Mouse (Mus musculus) lung, adult 2 months (tissue): Measurements from ENCODE around the gene Hoxc10. TPM values are rescaled to one million over a fixed set of nuclear protein-coding genes. Genes with fewer than 3 reads are reported as not detected.

ENCODE experiments used
- DNase-seq: peaks from one replicate; pipeline ENCODE4 v3.0.0; 2022
- H3K4me1 ChIP-seq: fragments of 200-500 bp; 2 replicates; pipeline ENCODE4 v1.6.1; 2011; ENCODE audit warnings: low read length; ENCODE audit not compliant: control insufficient read depth, insufficient read depth
- H3K4me3 ChIP-seq: fragments of 200-500 bp; replicated peaks from 2 replicates; pipeline ENCODE3; 2011; ENCODE audit warnings: low read depth, mild to moderate bottlenecking, control low read depth, low read length; ENCODE audit errors: extremely low read depth
- CTCF ChIP-seq: fragments of 200-500 bp; IDR thresholded peaks from 2 replicates; pipeline ENCODE4 v1.5.1; 2011; ENCODE audit warnings: mild to moderate bottlenecking, low read length, control low read depth; ENCODE audit not compliant: insufficient read depth
- POLR2A ChIP-seq: fragments of 200-500 bp; IDR thresholded peaks from 2 replicates; pipeline ENCODE4 v1.6.1; 2011; ENCODE audit warnings: low read depth, mild to moderate bottlenecking, control low read depth, low read length, borderline replicate concordance; ENCODE audit errors: extremely low read depth
- WGBS: fragments of 180-500 bp; shearing (Covaris S2); methylation state at CpG from one replicate; pipeline ENCODE4 v1.1.7; 2018; 5-methylcytosine and 5-hydroxymethylcytosine counted together
- polyA plus RNA-seq: library from polyadenylated mRNA; depleted of rRNA; stranded (reverse); fragments of >200 nt; gene quantifications from 2 replicates; pipeline ENCODE4 v1.2.3, GENCODE M21; 2012; rRNA removed

Gene Hoxc10
- not detected in 2 replicates for polyA plus RNA-seq

- H3K4me1 ChIP-seq, result 0 out of 2 replicates have a peak, but pooled peaks cover 2% of the 10 kb centered on the region
- no peak for DNase-seq
- 4% methylated on average over 27 of the region's 27 CpGs for WGBS
- TF ChIP-seq POLR2A (no peak), CTCF (no peak)
- no peak within 1 kb of the TSS for H3K4me3 ChIP-seq
Measured at GRCm38 (mm10) chr15:102966776-102967311, at the start of gene Hoxc10. TSS of gene Hoxc10 (plus strand) at chr15:102966796.

- DNase-seq, result no peak
- no peak for TF ChIP-seq POLR2A
- no peak for TF ChIP-seq CTCF
- WGBS, result 4% methylated on average over 20 of the region's 20 CpGs
- H3K4me3 ChIP-seq, result no peak overlapping the region
- H3K4me1 ChIP-seq, result no peaks in the 10 kb centered on the region
Measured at GRCm38 (mm10) chr15:102917972-102918572, 48.5 kb upstream of the Hoxc10 start.

- WGBS, result 2% methylated on average over 7 of the region's 7 CpGs
- no peaks in the 10 kb centered on the region for H3K4me1 ChIP-seq
- no peak overlapping the region for H3K4me3 ChIP-seq
- no peak for DNase-seq
- no peak for TF ChIP-seq POLR2A
- no peak for TF ChIP-seq CTCF
Measured at GRCm38 (mm10) chr15:102918611-102919265, 47.9 kb upstream of the Hoxc10 start.

- Histone ChIP-seq H3K4me3 (no peak overlapping the region), H3K4me1 (no peaks in the 10 kb centered on the region)
- WGBS, result 7% methylated on average over 12 of the region's 12 CpGs
- DNase-seq, result no peak
- TF ChIP-seq POLR2A (no peak), CTCF (no peak)
Measured at GRCm38 (mm10) chr15:102919336-102920180, 47.0 kb upstream of the Hoxc10 start.

- no peak for TF ChIP-seq CTCF
- TF ChIP-seq POLR2A, result no peak
- Histone ChIP-seq H3K4me3 (no peak overlapping the region), H3K4me1 (no peaks in the 10 kb centered on the region)
- WGBS, result 4% methylated on average over 20 of the region's 20 CpGs
- DNase-seq, result no peak
Measured at GRCm38 (mm10) chr15:102920619-102921018, 46.0 kb upstream of the Hoxc10 start.

GRCm38 (mm10) chr15:102921053-102922011, 45.3 kb upstream of the Hoxc10 start, which contains the start of gene Hoxc13:
TSS of gene Hoxc13 (plus strand) at chr15:102921103.
- 2% methylated on average over 86 of the region's 88 CpGs for WGBS
- no peak for TF ChIP-seq POLR2A
- no peak for TF ChIP-seq CTCF
- Histone ChIP-seq H3K4me1 (no peaks in the 10 kb centered on the region), H3K4me3 (no peak within 1 kb of the TSS)
- DNase-seq, result no peak

- H3K4me3 ChIP-seq, result no peak overlapping the region
Measured at GRCm38 (mm10) chr15:102922012-102922362, 44.6 kb upstream of the Hoxc10 start.

GRCm38 (mm10) chr15:102922636-102923500, 43.7 kb upstream of the Hoxc10 start:
- no peak overlapping the region for H3K4me3 ChIP-seq
- TF ChIP-seq POLR2A (no peak), CTCF (no peak)
- H3K4me1 ChIP-seq, result no peaks in the 10 kb centered on the region
- DNase-seq, result no peak
- WGBS, result 14% methylated on average over 6 of the region's 6 CpGs

More at GRCm38 (mm10) chr15:102922012-102922362, 44.6 kb upstream of the Hoxc10 start:
- under 1% methylated on average over 24 of the region's 24 CpGs for WGBS
- no peak for TF ChIP-seq POLR2A
- no peak for TF ChIP-seq CTCF
- DNase-seq, result no peak
- no peaks in the 10 kb centered on the region for H3K4me1 ChIP-seq
